Mouse (Mus musculus): ENCODE data around the gene Ap2a2. TPM values are rescaled to one million over a fixed set of nuclear protein-coding genes. Genes with fewer than 3 reads are reported as not detected.

Gene Ap2a2
- polyA plus RNA-seq, 1 experiment = 108 TPM

DNA sequence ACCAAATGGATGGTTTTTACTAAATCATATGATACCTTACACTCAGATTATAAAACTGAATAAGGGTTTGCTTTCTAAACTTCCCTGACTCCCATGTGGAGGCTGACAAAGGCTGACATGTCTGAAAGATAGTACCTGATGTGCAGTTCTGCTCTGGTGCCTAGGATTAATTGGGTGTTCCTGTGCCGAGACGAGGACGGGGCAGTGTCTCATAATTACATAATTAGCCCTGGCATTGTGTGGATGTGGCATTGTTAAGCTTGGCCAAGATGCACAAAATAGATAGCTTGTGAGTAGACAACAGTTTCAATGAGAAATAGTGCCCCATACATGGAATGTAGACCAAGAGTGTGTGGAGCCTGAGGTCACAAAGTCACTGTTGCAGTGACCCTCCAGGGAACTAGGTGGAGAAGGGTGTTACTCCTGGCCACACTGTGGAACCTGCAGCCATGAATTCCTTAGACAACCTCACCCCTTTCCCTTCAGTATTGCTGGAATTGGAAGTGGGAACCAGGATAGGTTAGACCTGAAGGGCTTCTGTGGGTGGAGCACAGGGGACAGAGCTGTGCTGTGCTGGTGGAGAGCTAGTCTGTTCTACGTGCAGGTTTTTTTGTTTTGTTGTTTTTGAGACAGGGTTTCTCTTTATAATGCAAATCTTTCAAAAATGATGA is 8.8 kb downstream of the Ap2a2 start:
- Histone ChIP-seq H3K36me3 (ENCODE audit: control insufficient read depth, insufficient read depth, low read length, poor library complexity, severe bottlenecking) (no peaks in the 10 kb centered on the region), H3K4me1 (ENCODE audit: control insufficient read depth, insufficient read depth, low read length) (peaks cover 5% of the 10 kb centered on the region), H3K4me3 (ENCODE audit: low read depth, low read length) (no peak overlapping the region), H3K27ac (ENCODE audit: insufficient read depth, low read length) (peak overlapping the region; percentile 94), H3K9ac (ENCODE audit: low read depth, poor library complexity, severe bottlenecking) (no peak overlapping the region), H3K27me3 (ENCODE audit: control insufficient read depth, insufficient read depth, low read length, poor library complexity, severe bottlenecking) (no peaks in the 10 kb centered on the region), H3K9me3 (replicated peaks; ENCODE audit: control insufficient read depth, insufficient read depth, low read length, poor library complexity, severe bottlenecking) (no peaks in the 10 kb centered on the region)
- no peak for TF ChIP-seq EP300 (IDR thresholded peaks at IDR 0.05; ENCODE audit: insufficient read depth, low read depth, low read length)
- TF ChIP-seq CTCF (IDR thresholded peaks at IDR 0.05; ENCODE audit: low read depth, low read length) = no peak
- no peak for TF ChIP-seq POLR2A (IDR thresholded peaks at IDR 0.05; ENCODE audit: insufficient read depth, low read length)

DNA sequence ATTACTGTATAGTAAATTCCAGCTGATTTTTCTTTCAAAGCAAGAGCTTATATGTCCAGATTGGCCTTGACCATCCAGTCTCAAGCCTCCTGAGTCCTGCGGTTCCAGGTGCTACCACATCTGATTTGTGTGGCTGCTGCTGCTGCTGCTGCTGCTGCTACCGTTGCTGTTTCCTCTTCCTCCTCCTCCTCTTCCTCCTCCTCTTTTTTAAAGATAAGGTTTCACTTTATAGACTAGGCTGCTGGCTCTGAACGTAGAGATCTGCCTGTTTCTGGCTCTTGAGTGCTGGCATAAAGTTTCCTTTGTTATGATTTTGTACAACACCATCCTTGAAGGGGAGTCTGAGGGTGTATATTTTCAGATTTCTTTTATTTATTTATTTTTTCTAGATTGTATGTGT is 12.1 kb downstream of the Ap2a2 start:
- Histone ChIP-seq H3K27ac (ENCODE audit: insufficient read depth, low read length) (no peak overlapping the region), H3K4me3 (ENCODE audit: low read depth, low read length) (no peak overlapping the region), H3K36me3 (ENCODE audit: control insufficient read depth, insufficient read depth, low read length, poor library complexity, severe bottlenecking) (no peaks in the 10 kb centered on the region), H3K4me1 (ENCODE audit: control insufficient read depth, insufficient read depth, low read length) (peaks cover 6% of the 10 kb centered on the region), H3K27me3 (ENCODE audit: control insufficient read depth, insufficient read depth, low read length, poor library complexity, severe bottlenecking) (no peaks in the 10 kb centered on the region), H3K9ac (ENCODE audit: low read depth, poor library complexity, severe bottlenecking) (no peak overlapping the region), H3K9me3 (replicated peaks; ENCODE audit: control insufficient read depth, insufficient read depth, low read length, poor library complexity, severe bottlenecking) (no peaks in the 10 kb centered on the region)
- TF ChIP-seq POLR2A (IDR thresholded peaks at IDR 0.05; ENCODE audit: insufficient read depth, low read length) = no peak

- no peak for TF ChIP-seq CTCF (IDR thresholded peaks at IDR 0.05; ENCODE audit: low read depth, low read length)
- TF ChIP-seq POLR2A (IDR thresholded peaks at IDR 0.05; ENCODE audit: insufficient read depth, low read length) = no peak
- no peak for TF ChIP-seq EP300 (IDR thresholded peaks at IDR 0.05; ENCODE audit: insufficient read depth, low read depth, low read length)
Observed at GRCm38 (mm10) chr7:141575481-141575880, 13.5 kb downstream of the Ap2a2 start.

GRCm38 (mm10) chr7:141577801-141578200 is 15.8 kb downstream of the Ap2a2 start:
- TF ChIP-seq POLR2A (IDR thresholded peaks at IDR 0.05; ENCODE audit: insufficient read depth, low read length) = no peak
- TF ChIP-seq CTCF (IDR thresholded peaks at IDR 0.05; ENCODE audit: low read depth, low read length) = no peak
- Histone ChIP-seq H3K9ac (ENCODE audit: low read depth, poor library complexity, severe bottlenecking) (no peak overlapping the region), H3K36me3 (ENCODE audit: control insufficient read depth, insufficient read depth, low read length, poor library complexity, severe bottlenecking) (no peaks in the 10 kb centered on the region), H3K4me3 (ENCODE audit: low read depth, low read length) (no peak overlapping the region), H3K27ac (ENCODE audit: insufficient read depth, low read length) (no peak overlapping the region), H3K9me3 (replicated peaks; ENCODE audit: control insufficient read depth, insufficient read depth, low read length, poor library complexity, severe bottlenecking) (no peaks in the 10 kb centered on the region), H3K4me1 (ENCODE audit: control insufficient read depth, insufficient read depth, low read length) (peaks cover 4% of the 10 kb centered on the region), H3K27me3 (ENCODE audit: control insufficient read depth, insufficient read depth, low read length, poor library complexity, severe bottlenecking) (no peaks in the 10 kb centered on the region)

More at GRCm38 (mm10) chr7:141575481-141575880, 13.5 kb downstream of the Ap2a2 start:
- no peak overlapping the region for H3K27ac ChIP-seq (ENCODE audit: insufficient read depth, low read length)
- H3K4me1 ChIP-seq (ENCODE audit: control insufficient read depth, insufficient read depth, low read length) = peaks cover 4% of the 10 kb centered on the region
- H3K9ac ChIP-seq (ENCODE audit: low read depth, poor library complexity, severe bottlenecking) = no peak overlapping the region
- no peak overlapping the region for H3K4me3 ChIP-seq (ENCODE audit: low read depth, low read length)
- H3K36me3 ChIP-seq (ENCODE audit: control insufficient read depth, insufficient read depth, low read length, poor library complexity, severe bottlenecking) = no peaks in the 10 kb centered on the region
- H3K27me3 ChIP-seq (ENCODE audit: control insufficient read depth, insufficient read depth, low read length, poor library complexity, severe bottlenecking) = no peaks in the 10 kb centered on the region
- no peaks in the 10 kb centered on the region for H3K9me3 ChIP-seq (replicated peaks; ENCODE audit: control insufficient read depth, insufficient read depth, low read length, poor library complexity, severe bottlenecking)

DNA sequence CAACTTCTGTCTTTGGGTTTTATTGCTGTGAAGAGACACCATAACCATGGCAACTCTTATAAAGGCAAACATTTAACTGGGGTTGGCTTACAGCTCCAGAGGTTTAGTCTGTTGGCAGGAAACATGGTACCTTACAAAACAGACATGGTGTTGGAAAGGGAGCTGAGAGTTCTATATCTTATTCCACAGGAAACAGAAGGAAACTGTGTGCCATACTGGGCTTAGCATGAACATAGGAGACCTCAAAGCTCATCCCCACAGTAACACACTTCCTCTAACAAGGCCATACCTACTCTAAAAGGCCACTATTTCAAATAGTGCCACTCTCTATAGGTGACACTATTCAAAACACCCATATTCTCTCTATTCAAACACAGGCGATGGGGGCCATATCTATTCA is 16.5 kb downstream of the Ap2a2 start:
- TF ChIP-seq POLR2A (IDR thresholded peaks at IDR 0.05; ENCODE audit: insufficient read depth, low read length) = no peak
- no peak for TF ChIP-seq CTCF (IDR thresholded peaks at IDR 0.05; ENCODE audit: low read depth, low read length)
- TF ChIP-seq EP300 (IDR thresholded peaks at IDR 0.05; ENCODE audit: insufficient read depth, low read depth, low read length) = no peak
- H3K27me3 ChIP-seq (ENCODE audit: control insufficient read depth, insufficient read depth, low read length, poor library complexity, severe bottlenecking) = no peaks in the 10 kb centered on the region
- H3K36me3 ChIP-seq (ENCODE audit: control insufficient read depth, insufficient read depth, low read length, poor library complexity, severe bottlenecking) = no peaks in the 10 kb centered on the region
- no peak overlapping the region for H3K27ac ChIP-seq (ENCODE audit: insufficient read depth, low read length)
- no peak overlapping the region for H3K4me3 ChIP-seq (ENCODE audit: low read depth, low read length)
- peaks cover 4% of the 10 kb centered on the region for H3K4me1 ChIP-seq (ENCODE audit: control insufficient read depth, insufficient read depth, low read length)
- no peaks in the 10 kb centered on the region for H3K9me3 ChIP-seq (replicated peaks; ENCODE audit: control insufficient read depth, insufficient read depth, low read length, poor library complexity, severe bottlenecking)
- H3K9ac ChIP-seq (ENCODE audit: low read depth, poor library complexity, severe bottlenecking) = no peak overlapping the region

DNA sequence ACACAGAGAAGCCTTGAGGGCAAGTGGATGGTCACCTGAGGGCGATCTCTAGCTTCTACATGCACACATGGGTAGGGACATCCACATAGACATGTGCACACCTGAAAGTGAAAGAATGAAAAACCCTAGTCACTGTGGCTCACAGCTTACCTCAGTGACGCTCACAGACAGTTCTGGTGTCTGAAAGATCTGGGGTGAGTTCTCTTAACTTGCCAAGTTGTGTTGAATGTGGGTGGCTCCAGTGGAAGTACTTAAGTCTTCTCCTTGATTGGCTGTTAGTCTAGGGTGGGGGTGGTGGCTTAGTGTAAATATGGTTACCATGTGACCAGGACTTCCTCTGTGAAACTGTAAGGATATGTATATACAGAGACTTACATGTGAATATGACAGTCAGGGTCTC is 17.0 kb downstream of the Ap2a2 start:
- Histone ChIP-seq H3K27me3 (ENCODE audit: control insufficient read depth, insufficient read depth, low read length, poor library complexity, severe bottlenecking) (no peaks in the 10 kb centered on the region), H3K9me3 (replicated peaks; ENCODE audit: control insufficient read depth, insufficient read depth, low read length, poor library complexity, severe bottlenecking) (no peaks in the 10 kb centered on the region), H3K4me1 (ENCODE audit: control insufficient read depth, insufficient read depth, low read length) (peaks cover 4% of the 10 kb centered on the region), H3K36me3 (ENCODE audit: control insufficient read depth, insufficient read depth, low read length, poor library complexity, severe bottlenecking) (no peaks in the 10 kb centered on the region), H3K27ac (ENCODE audit: insufficient read depth, low read length) (no peak overlapping the region), H3K4me3 (ENCODE audit: low read depth, low read length) (no peak overlapping the region), H3K9ac (ENCODE audit: low read depth, poor library complexity, severe bottlenecking) (no peak overlapping the region)
- no peak for TF ChIP-seq POLR2A (IDR thresholded peaks at IDR 0.05; ENCODE audit: insufficient read depth, low read length)
- no peak for TF ChIP-seq CTCF (IDR thresholded peaks at IDR 0.05; ENCODE audit: low read depth, low read length)
- no peak for TF ChIP-seq EP300 (IDR thresholded peaks at IDR 0.05; ENCODE audit: insufficient read depth, low read depth, low read length)

Measured in ES-Bruce4 (cell line).